Mouse (Mus musculus) intestine, embryonic 16.5 days (tissue): Measurements from ENCODE around the gene Neurl4. TPM values are rescaled to one million over a fixed set of nuclear protein-coding genes. Genes with fewer than 3 reads are reported as not detected.

ENCODE experiments used
- ATAC-seq: fragments of 200-750 bp; cut with Nextera tagmentation; 2 replicates; pipeline ENCODE4 v1.8.0; 2017; ENCODE audit warnings: moderate TSS enrichment, moderate library complexity
- H3K27ac ChIP-seq: fragments of 300-500 bp; sonication (generic); 2 replicates; pipeline ENCODE4 v1.5.1; 2014; ENCODE audit warnings: mild to moderate bottlenecking, low read length
- H3K27me3 ChIP-seq: fragments of 300-500 bp; sonication (generic); replicated peaks from 2 replicates; pipeline ENCODE4 v1.6.1; 2014; ENCODE audit warnings: low read length, control low read depth, mixed read lengths; ENCODE audit not compliant: control insufficient read depth, insufficient read depth
- H3K36me3 ChIP-seq: fragments of 300-500 bp; sonication (generic); 2 replicates; pipeline ENCODE4 v1.6.1; 2014; ENCODE audit warnings: low read length, control low read depth; ENCODE audit not compliant: control insufficient read depth, insufficient read depth
- H3K4me1 ChIP-seq: fragments of 300-500 bp; sonication (generic); 2 replicates; pipeline ENCODE4 v1.6.1; 2014; ENCODE audit warnings: low read length, control low read depth, mixed read lengths; ENCODE audit not compliant: control insufficient read depth, insufficient read depth
- H3K4me2 ChIP-seq: fragments of 300-500 bp; sonication (generic); 2 replicates; pipeline ENCODE4 v1.6.1; 2014; ENCODE audit warnings: low read depth, low read length, control low read depth
- H3K4me3 ChIP-seq: fragments of 300-500 bp; sonication (generic); 2 replicates; pipeline ENCODE4 v1.5.1; 2014; ENCODE audit warnings: mild to moderate bottlenecking, low read length
- H3K9ac ChIP-seq: fragments of 300-500 bp; sonication (generic); 2 replicates; pipeline ENCODE4 v1.6.1; 2014; ENCODE audit warnings: low read depth, low read length
- H3K9me3 ChIP-seq: fragments of 300-500 bp; sonication (generic); 2 replicates; pipeline ENCODE4 v1.6.1; 2016; ENCODE audit warnings: low read length, control low read depth; ENCODE audit not compliant: control insufficient read depth
- WGBS: fragments of 180-500 bp; shearing (Covaris S2); extraction: QIAGEN DNeasy Blood & Tissue Kit; methylation state at CpG from one replicate; pipeline ENCODE4 v1.1.7; 2014; 5-methylcytosine and 5-hydroxymethylcytosine counted together
- polyA plus RNA-seq: library from polyadenylated mRNA; unstranded; fragments of >200 nt; fragmentation: Nextera tagmentation; extraction: Ambion mirVana; gene quantifications from 2 replicates; pipeline ENCODE4 v1.2.1, GENCODE M21; 2015

Gene Neurl4
- polyA plus RNA-seq, 1 experiment from 2014 or later = 7.1 TPM

DNA sequence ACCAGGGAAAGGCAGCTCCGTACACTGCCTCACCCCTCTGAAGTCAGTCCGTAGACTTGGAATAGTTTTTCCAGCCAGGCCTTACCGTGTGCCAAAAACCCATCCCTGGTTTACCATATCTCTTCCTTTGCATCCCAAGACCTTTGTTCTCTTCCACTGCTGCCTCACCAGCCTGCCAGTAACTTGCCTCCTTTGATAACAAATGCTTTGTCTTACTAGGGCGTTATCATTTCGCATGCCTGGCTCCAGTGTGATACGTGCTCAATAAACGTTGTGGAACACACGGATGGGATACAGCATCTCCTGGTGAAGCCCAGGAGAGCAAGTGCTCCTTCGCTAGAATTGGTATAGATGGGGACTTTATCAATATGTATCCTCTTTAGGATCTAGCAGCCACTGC, 33.5 kb upstream of the Neurl4 start:
- Histone ChIP-seq H3K9me3 (no peaks in the 10 kb centered on the region), H3K36me3 (no peaks in the 10 kb centered on the region), H3K9ac (no peak overlapping the region), H3K27me3 (no peaks in the 10 kb centered on the region), H3K27ac (no peak overlapping the region), H3K4me2 (no peak overlapping the region), H3K4me1 (no peaks in the 10 kb centered on the region), H3K4me3 (no peak overlapping the region)
- WGBS = 60% methylated on average over 9 of the region's 9 CpGs
- ATAC-seq = no peak

DNA sequence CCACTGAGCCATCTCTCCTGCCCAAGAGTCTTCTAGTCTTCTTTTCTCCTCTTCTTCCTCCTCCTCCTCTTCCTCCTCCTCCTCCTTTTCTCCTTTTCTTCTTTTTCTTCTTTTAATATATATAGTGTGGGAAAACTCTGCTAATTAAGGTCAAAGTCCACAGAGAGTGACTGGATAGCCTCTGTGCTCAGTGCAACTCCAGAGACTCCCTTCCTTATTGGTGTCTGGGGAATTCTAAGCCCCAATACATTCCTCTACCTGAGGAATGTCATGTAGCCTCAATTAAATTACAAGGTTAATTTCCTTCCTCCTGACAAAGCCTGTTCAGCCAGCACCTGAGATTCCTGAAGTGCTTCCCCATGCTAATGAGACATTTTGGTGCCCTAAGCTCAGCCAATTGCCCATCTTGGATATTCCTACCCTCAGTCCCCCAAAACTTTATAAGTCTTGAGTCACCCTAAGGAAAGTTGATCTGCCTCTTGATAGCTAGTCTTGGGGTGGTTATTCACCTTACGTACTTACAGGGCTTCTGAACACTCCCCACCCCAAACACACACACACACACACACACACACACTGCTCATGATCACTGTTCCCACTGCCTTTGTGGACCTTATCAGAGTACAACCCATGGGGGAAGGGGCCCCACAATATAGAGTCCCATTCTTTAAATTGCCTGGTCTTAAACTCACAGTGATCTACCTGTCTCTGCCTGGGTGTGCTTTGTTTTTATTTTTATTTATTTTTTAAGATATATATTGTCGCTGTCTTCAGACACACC, 30.4 kb upstream of the Neurl4 start:
- H3K9me3 ChIP-seq = no peaks in the 10 kb centered on the region
- no peak overlapping the region for H3K27ac ChIP-seq
- H3K4me2 ChIP-seq = no peak overlapping the region
- no peak overlapping the region for H3K9ac ChIP-seq
- peak; percentile 86 for ATAC-seq
- no peak overlapping the region for H3K4me3 ChIP-seq
- no peaks in the 10 kb centered on the region for H3K36me3 ChIP-seq
- H3K4me1 ChIP-seq = no peaks in the 10 kb centered on the region
- H3K27me3 ChIP-seq = no peaks in the 10 kb centered on the region
- WGBS = 79% methylated on average over 2 of the region's 2 CpGs

DNA sequence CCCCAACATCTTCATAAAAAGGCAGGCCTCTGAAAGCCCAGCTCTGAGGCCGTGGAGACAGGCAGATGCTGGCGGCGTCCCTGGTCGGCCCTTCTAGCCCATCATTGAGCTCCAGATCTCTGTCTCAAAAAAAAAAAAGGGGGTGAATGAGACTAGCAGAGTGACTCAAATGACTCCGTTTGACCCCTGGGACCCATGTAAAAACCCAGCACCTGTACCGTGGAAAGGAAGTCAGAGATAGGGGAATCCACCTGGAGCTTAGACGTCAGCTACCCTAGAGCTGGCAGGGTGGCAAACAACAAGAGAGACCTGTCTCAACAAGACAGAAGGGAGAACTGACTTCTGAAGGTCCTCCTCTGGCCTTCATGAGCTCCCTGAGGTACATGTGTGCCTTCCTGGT, 29.1 kb upstream of the Neurl4 start:
- no peak overlapping the region for H3K27ac ChIP-seq
- no peaks in the 10 kb centered on the region for H3K27me3 ChIP-seq
- no peak overlapping the region for H3K9ac ChIP-seq
- no peak overlapping the region for H3K4me3 ChIP-seq
- ATAC-seq = no peak
- no peak overlapping the region for H3K4me2 ChIP-seq
- H3K9me3 ChIP-seq = no peaks in the 10 kb centered on the region
- 86% methylated on average over 7 of the region's 7 CpGs for WGBS
- peaks cover 9% of the 10 kb centered on the region for H3K4me1 ChIP-seq
- H3K36me3 ChIP-seq = no peaks in the 10 kb centered on the region

DNA sequence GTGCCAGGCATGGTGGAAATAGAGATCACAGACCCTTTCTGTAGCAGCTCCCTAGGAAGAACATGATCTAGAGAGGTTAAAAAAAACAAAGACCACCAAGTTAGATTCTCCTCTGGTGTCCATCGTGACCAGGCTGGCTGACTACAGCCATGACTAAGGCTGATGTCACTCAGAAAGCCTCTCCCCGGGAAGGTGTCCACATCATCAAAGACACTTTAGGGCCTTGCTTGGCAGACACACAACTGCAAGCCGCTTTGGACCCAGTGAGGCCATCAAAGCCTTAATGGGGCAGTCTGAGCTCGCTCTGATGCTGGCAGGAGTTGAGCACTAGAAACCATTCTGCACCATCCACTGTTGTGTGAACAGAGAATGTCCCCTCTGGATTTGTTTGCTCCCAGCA, 28.4 kb upstream of the Neurl4 start:
- no peaks in the 10 kb centered on the region for H3K9me3 ChIP-seq
- H3K4me1 ChIP-seq = peaks cover 13% of the 10 kb centered on the region
- no peak for ATAC-seq
- H3K4me2 ChIP-seq = no peak overlapping the region
- H3K27ac ChIP-seq = no peak overlapping the region
- 73% methylated on average over 4 of the region's 4 CpGs for WGBS
- no peak overlapping the region for H3K9ac ChIP-seq
- no peaks in the 10 kb centered on the region for H3K36me3 ChIP-seq
- H3K4me3 ChIP-seq = no peak overlapping the region
- H3K27me3 ChIP-seq = no peaks in the 10 kb centered on the region

DNA sequence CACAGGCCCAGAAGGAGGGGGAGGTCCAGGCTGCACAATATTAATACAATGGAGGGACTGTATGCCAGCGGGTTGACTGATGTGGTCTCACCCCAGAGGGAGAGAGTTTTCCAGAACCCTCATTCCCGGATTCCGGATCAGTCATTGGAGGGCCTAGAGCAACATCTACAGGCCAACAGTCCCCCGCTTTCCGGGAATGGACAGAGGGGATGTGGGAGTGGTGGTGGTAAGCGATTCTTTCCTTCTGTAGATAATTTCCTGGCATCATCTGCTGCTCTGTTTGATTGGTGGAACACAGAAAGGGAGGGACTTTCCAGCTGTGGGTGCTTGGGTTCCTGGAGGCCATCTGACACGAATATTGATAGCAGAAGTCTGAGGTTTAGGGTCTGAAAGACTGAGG, 24.7 kb upstream of the Neurl4 start:
- WGBS = 48% methylated on average over 7 of the region's 7 CpGs
- H3K4me1 ChIP-seq = peaks cover 33% of the 10 kb centered on the region

DNA sequence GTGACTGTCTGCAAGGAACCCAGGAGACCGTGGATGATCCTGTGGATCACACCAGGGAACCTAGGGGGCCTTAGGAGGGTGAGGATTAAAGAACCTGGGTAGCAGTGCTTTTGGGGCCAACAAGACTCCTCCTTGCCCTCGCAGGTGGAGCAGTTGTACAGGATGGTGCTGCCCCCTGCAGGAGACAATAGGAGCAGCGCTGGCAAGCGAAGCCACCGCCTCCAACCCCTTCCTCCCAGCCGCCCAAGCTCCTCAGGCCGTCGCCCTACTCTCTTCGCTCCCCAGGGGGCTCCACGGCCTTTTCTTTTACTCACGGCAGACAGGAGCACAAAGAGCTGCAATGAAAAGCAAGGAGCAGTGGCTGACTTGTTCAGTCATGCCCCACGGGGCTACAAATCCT, 24.0 kb upstream of the Neurl4 start:
- Histone ChIP-seq H3K27ac (0 out of 2 replicates have a peak overlapping the region, but pooled peaks have one; percentile 26), H3K9ac (peak overlapping the region; percentile 41; the same call in 1 of the 2 replicates), H3K27me3 (no peaks in the 10 kb centered on the region), H3K4me2 (peak overlapping the region; percentile 24; the same call in 1 of the 2 replicates), H3K4me1 (peaks cover 40% of the 10 kb centered on the region), H3K36me3 (no peaks in the 10 kb centered on the region), H3K9me3 (no peaks in the 10 kb centered on the region), H3K4me3 (no peak overlapping the region)
- WGBS = 7% methylated on average over 12 of the region's 12 CpGs
- ATAC-seq = 0 out of 2 replicates have a peak, but pooled peaks have one; percentile 10

More for the DNA sequence above, 24.7 kb upstream of the Neurl4 start:
- Histone ChIP-seq H3K9me3 (no peaks in the 10 kb centered on the region), H3K4me3 (no peak overlapping the region), H3K27me3 (no peaks in the 10 kb centered on the region), H3K27ac (peak overlapping the region; percentile 26; the same call in 1 of the 2 replicates), H3K9ac (peak overlapping the region; percentile 14; the same call in 1 of the 2 replicates), H3K36me3 (no peaks in the 10 kb centered on the region), H3K4me2 (no peak overlapping the region)
- ATAC-seq = no peak

DNA sequence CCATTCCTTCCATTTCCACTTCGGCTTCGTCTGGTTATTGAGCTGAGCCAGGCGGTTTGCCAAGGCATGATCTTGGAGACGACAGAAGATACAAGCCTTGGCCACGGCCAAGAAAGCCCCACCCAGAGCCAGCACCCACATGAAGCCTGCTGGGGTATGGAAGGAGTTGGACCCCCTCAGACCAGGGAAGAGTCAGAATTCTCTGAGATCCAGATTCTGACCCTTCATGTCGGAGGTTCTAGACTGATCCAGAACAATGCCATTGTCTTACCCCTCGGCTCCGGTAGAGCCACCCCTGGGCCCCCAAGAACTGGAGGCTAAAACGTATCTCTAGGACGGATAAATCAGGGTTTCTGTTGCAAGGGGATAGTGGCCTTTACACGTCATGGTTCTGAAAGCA, 23.0 kb upstream of the Neurl4 start, which contains the start of gene Tmem95:
Tmem95 (minus strand) TSS at position 141 of the 400 bp plus-strand sequence.
- 90% methylated on average over 11 of the region's 11 CpGs for WGBS
- no peak for ATAC-seq
- Histone ChIP-seq H3K36me3 (no peaks in the 10 kb centered on the region), H3K4me1 (peaks cover 40% of the 10 kb centered on the region), H3K27me3 (no peaks in the 10 kb centered on the region), H3K27ac (no peak within 1 kb of the TSS), H3K9ac (peak within 1 kb of the TSS; percentile 41; the same call in 1 of the 2 replicates), H3K4me3 (no peak within 1 kb of the TSS), H3K9me3 (no peaks in the 10 kb centered on the region), H3K4me2 (peak within 1 kb of the TSS; percentile 24; the same call in 1 of the 2 replicates)

DNA sequence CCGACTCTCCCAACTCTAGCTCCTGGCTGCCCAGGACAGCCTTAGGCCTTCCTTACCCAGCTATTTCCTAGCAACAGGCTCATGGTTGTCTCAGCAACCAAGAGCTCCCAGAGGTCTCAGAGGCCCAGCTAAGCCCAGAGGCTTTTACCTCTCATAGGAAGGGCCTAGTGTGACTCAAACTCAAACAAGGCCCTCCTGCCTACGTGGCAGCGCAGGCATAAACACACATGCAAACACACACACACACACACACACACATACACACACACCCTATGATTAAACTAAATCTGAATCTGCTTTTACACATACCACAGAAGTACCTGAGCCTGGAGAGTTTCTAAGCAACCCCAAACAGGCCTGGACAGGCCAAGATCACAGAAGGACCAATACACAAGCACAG, 22.5 kb upstream of the Neurl4 start:
- no peak overlapping the region for H3K9ac ChIP-seq
- H3K4me3 ChIP-seq = no peak overlapping the region
- H3K36me3 ChIP-seq = no peaks in the 10 kb centered on the region
- ATAC-seq = no peak
- 70% methylated on average over 3 of the region's 3 CpGs for WGBS
- H3K27ac ChIP-seq = no peak overlapping the region
- H3K9me3 ChIP-seq = no peaks in the 10 kb centered on the region
- H3K4me2 ChIP-seq = no peak overlapping the region
- peaks cover 40% of the 10 kb centered on the region for H3K4me1 ChIP-seq
- no peaks in the 10 kb centered on the region for H3K27me3 ChIP-seq

DNA sequence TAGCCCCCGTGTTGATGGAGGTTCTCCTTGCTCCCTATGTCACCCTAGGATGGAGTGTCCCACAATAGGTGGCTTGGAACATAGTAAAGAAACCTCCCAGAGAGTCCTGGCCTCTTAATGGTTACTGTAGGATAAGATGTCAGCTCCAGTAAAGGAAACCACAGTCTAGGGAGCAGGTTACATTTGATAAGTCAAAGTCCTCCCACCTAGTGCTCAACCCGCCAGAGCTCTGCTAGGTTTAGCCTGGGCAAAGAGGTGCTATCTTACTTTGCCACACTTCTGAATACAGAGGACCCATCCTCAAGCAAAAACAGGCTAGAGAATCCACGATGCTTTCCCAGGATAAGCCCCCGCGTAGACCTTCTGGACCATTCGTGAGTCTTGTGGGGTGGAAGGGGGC, 21.9 kb upstream of the Neurl4 start:
- Histone ChIP-seq H3K4me1 (peaks cover 40% of the 10 kb centered on the region), H3K9me3 (no peaks in the 10 kb centered on the region), H3K36me3 (no peaks in the 10 kb centered on the region), H3K27ac (no peak overlapping the region), H3K9ac (peak overlapping the region; percentile 71), H3K4me3 (peak overlapping the region; percentile 50), H3K27me3 (no peaks in the 10 kb centered on the region), H3K4me2 (peak overlapping the region; percentile 84)
- ATAC-seq = no peak
- WGBS = 85% methylated on average over 6 of the region's 6 CpGs
